Mouse (Mus musculus) heart, adult 2 months (tissue): ENCODE measurements around the gene Pde4d. TPM values are rescaled to one million over a fixed set of nuclear protein-coding genes. Genes with fewer than 3 reads are reported as not detected.

ENCODE experiments used
- DNase-seq, 2 experiments: peaks; one replicate each; pipeline ENCODE4 v3.0.0; 2021
- H3K27ac ChIP-seq: fragments of 200-600 bp; 2 replicates; pipeline ENCODE4 v1.8.1; 2022
- H3K27me3 ChIP-seq: fragments of 200-500 bp; 2 replicates; pipeline ENCODE4 v1.6.1; 2012; ENCODE audit warnings: mild to moderate bottlenecking, low read length, inconsistent platforms, mixed read lengths; ENCODE audit not compliant: control insufficient read depth, insufficient read depth
- H3K36me3 ChIP-seq: fragments of 200-500 bp; 2 replicates; pipeline ENCODE4 v1.6.1; 2012; ENCODE audit warnings: low read length, inconsistent platforms; ENCODE audit not compliant: control insufficient read depth, insufficient read depth
- H3K4me1 ChIP-seq: fragments of 200-500 bp; 2 replicates; pipeline ENCODE4 v1.6.1; 2011; ENCODE audit warnings: low read length; ENCODE audit not compliant: control insufficient read depth, insufficient read depth
- H3K4me3 ChIP-seq: fragments of 200-600 bp; 2 replicates; pipeline ENCODE4 v1.8.1; 2022
- H3K79me2 ChIP-seq: fragments of 200-500 bp; replicated peaks from 2 replicates; pipeline ENCODE4 v1.6.1; 2012; ENCODE audit warnings: mild to moderate bottlenecking, inconsistent platforms, low read length, moderate library complexity, mixed read lengths; ENCODE audit not compliant: control insufficient read depth, insufficient read depth
- H3K9ac ChIP-seq: fragments of 200-500 bp; 2 replicates; pipeline ENCODE4 v1.6.1; 2012; ENCODE audit warnings: low read depth, mild to moderate bottlenecking, control low read depth, inconsistent platforms, low read length, mixed read lengths
- CTCF ChIP-seq: fragments of 200-600 bp; IDR thresholded peaks from 2 replicates; pipeline ENCODE4 v1.8.1; 2022; ENCODE audit warnings: antibody characterized with exemption, mild to moderate bottlenecking, moderate library complexity
- EP300 ChIP-seq: fragments of 200-500 bp; IDR thresholded peaks from 2 replicates; pipeline ENCODE4 v1.6.1; 2011; ENCODE audit warnings: low read depth, low read length, control low read depth; ENCODE audit not compliant: insufficient read depth
- POLR2A ChIP-seq: fragments of 200-500 bp; IDR thresholded peaks from 2 replicates; pipeline ENCODE4 v1.6.1; 2011; ENCODE audit warnings: mild to moderate bottlenecking, low read depth, low read length, control low read depth; ENCODE audit not compliant: insufficient read depth
- WGBS: fragments of 180-500 bp; shearing (Covaris S2); methylation state at CpG from one replicate; pipeline ENCODE4 v1.1.7; 2018; 5-methylcytosine and 5-hydroxymethylcytosine counted together
- intact Hi-C: fragments of 180-260 bp; cut with DNase I; formaldehyde crosslinking; loops from one replicate; pipeline ENCODE4 v1.15.1; 2025
- polyA plus RNA-seq: library from polyadenylated mRNA; depleted of rRNA; stranded (reverse); fragments of >200 nt; gene quantifications from 2 replicates; pipeline ENCODE4 v1.2.3, GENCODE M21; 2012
- total RNA-seq, 2 experiments: library from RNA; stranded (reverse); gene quantifications; 2 replicates each; pipeline ENCODE4 v1.2.3; 2021

The Pde4d gene
- total and polyA plus RNA-seq, 3 experiments = 11.5 to 40.1 (median 38.1) TPM

GRCm38 (mm10) chr13:109210403-109210802 is 760.7 kb downstream of the Pde4d start:
- Histone ChIP-seq H3K27ac (no peak overlapping the region), H3K79me2 (no peaks in the 10 kb centered on the region), H3K27me3 (no peaks in the 10 kb centered on the region), H3K4me3 (no peak overlapping the region), H3K36me3 (no peaks in the 10 kb centered on the region), H3K4me1 (peaks cover 7% of the 10 kb centered on the region), H3K9ac (no peak overlapping the region)
- WGBS = 1% methylated on average over 4 of the region's 4 CpGs
- peak; percentile 62 to 84 for DNase-seq
- intact Hi-C loops = loop anchor here (1.0 to 10.0 kb wide), 4 partner anchors 328 to 1046 kb away; no protein-coding TSS in a partner anchor
- peak; percentile 95 for TF ChIP-seq CTCF
- TF ChIP-seq POLR2A = no peak
- TF ChIP-seq EP300 = 0 out of 2 replicates have a peak, but pooled peaks have one; percentile 60

- peak overlapping the region; percentile 31; the same call in 1 of the 2 replicates for H3K4me3 ChIP-seq
- H3K4me1 ChIP-seq = peaks cover 7% of the 10 kb centered on the region
- intact Hi-C loops = loop anchor here (10.0 kb wide), 3 partner anchors 827 to 1047 kb away; no protein-coding TSS in a partner anchor
- H3K9ac ChIP-seq = no peak overlapping the region; the same call in 1 of the 2 replicates
- WGBS = 44% methylated on average over 8 of the region's 8 CpGs
- no peak for DNase-seq
- H3K27ac ChIP-seq = no peak overlapping the region
- no peaks in the 10 kb centered on the region for H3K79me2 ChIP-seq
- no peak for TF ChIP-seq CTCF
- TF ChIP-seq POLR2A = no peak
- no peak for TF ChIP-seq EP300
- no peaks in the 10 kb centered on the region for H3K27me3 ChIP-seq
- H3K36me3 ChIP-seq = no peaks in the 10 kb centered on the region
These were observed 761.7 kb downstream of the Pde4d start for GRCm38 (mm10) chr13:109211471-109211870.

GRCm38 (mm10) chr13:109211941-109212487 is 762.3 kb downstream of the Pde4d start:
- TF ChIP-seq CTCF (no peak), POLR2A (no peak), EP300 (no peak)
- Histone ChIP-seq H3K27ac (no peak overlapping the region), H3K4me1 (peaks cover 7% of the 10 kb centered on the region), H3K36me3 (no peaks in the 10 kb centered on the region), H3K4me3 (peak overlapping the region; percentile 31), H3K9ac (peak overlapping the region; percentile 9), H3K27me3 (no peaks in the 10 kb centered on the region), H3K79me2 (no peaks in the 10 kb centered on the region)
- peak in 1 of 2 experiments; percentile 9 for DNase-seq
- intact Hi-C loops = loop anchor here (2.0 to 10.0 kb wide), 5 partner anchors 489 to 1047 kb away; no protein-coding TSS in a partner anchor
- 16% methylated on average over 16 of the region's 16 CpGs for WGBS

- WGBS = 15% methylated on average over 13 of the region's 13 CpGs
- no peak for DNase-seq
- Histone ChIP-seq H3K27me3 (no peaks in the 10 kb centered on the region), H3K9ac (peak overlapping the region; percentile 10; the same call in 1 of the 2 replicates), H3K36me3 (no peaks in the 10 kb centered on the region), H3K4me3 (peak overlapping the region; percentile 41), H3K27ac (no peak overlapping the region), H3K4me1 (peaks cover 7% of the 10 kb centered on the region), H3K79me2 (no peaks in the 10 kb centered on the region)
- TF ChIP-seq CTCF = peak; percentile 78
- no peak for TF ChIP-seq POLR2A
- no peak for TF ChIP-seq EP300
- intact Hi-C loops = loop anchor here (2.0 to 10.0 kb wide), 5 partner anchors 490 to 1048 kb away; no protein-coding TSS in a partner anchor
These were observed 763.2 kb downstream of the Pde4d start for GRCm38 (mm10) chr13:109212788-109213473.

- intact Hi-C loops = loop anchor here (10.0 kb wide), 3 partner anchors 834 to 1054 kb away; no protein-coding TSS in a partner anchor
- Histone ChIP-seq H3K9ac (no peak overlapping the region), H3K27me3 (no peaks in the 10 kb centered on the region), H3K79me2 (no peaks in the 10 kb centered on the region), H3K4me1 (no peaks in the 10 kb centered on the region), H3K4me3 (no peak overlapping the region), H3K27ac (no peak overlapping the region), H3K36me3 (no peaks in the 10 kb centered on the region)
- TF ChIP-seq EP300 (no peak), CTCF (no peak), POLR2A (no peak)
- WGBS = 82% methylated on average over 8 of the region's 8 CpGs
- no peak for DNase-seq
These were observed 769.4 kb downstream of the Pde4d start for GRCm38 (mm10) chr13:109219019-109219725.
